Mouse (Mus musculus): ENCODE results near the gene Rft1.
A peak's percentile ranks its signal among the peaks of the same experiment; 100 is the strongest.
"Not testable (repeated sequence)": the region's sequence is repeated elsewhere in the genome, so short reads cannot be mapped to it uniquely, and the experiment has no call there.

The Rft1 gene

GRCm38 (mm10) chr14:30682131-30682530 lies 28.0 kb downstream of the Rft1 start:
- no peak for DNase-seq

- no peak for DNase-seq
Measured at GRCm38 (mm10) chr14:30690685-30691084, 36.5 kb downstream of the Rft1 start.

GRCm38 (mm10) chr14:30692439-30692838 lies 38.3 kb downstream of the Rft1 start:
- DNase-seq, result no peak

- no peak for DNase-seq
Measured at GRCm38 (mm10) chr14:30694786-30695185, 40.6 kb downstream of the Rft1 start.

- DNase-seq, result peak; percentile 85
Measured at GRCm38 (mm10) chr14:30695609-30696008, 41.4 kb downstream of the Rft1 start.

GRCm38 (mm10) chr14:30697407-30698052 lies 43.4 kb downstream of the Rft1 start:
- DNase-seq, result no peak

GRCm38 (mm10) chr14:30699656-30700055 lies 45.5 kb downstream of the Rft1 start:
- no peak for DNase-seq

- DNase-seq, result no peak
Measured at GRCm38 (mm10) chr14:30702512-30702911, 48.4 kb downstream of the Rft1 start.

GRCm38 (mm10) chr14:30703079-30703478 lies 48.9 kb downstream of the Rft1 start:
- no peak for DNase-seq

GRCm38 (mm10) chr14:30704098-30704855 lies 50.1 kb downstream of the Rft1 start:
- DNase-seq, result no peak

- no peak for DNase-seq
Measured at GRCm38 (mm10) chr14:30711892-30712291, 57.7 kb downstream of the Rft1 start.

- DNase-seq, result no peak
Measured at GRCm38 (mm10) chr14:30713769-30714168, 59.6 kb downstream of the Rft1 start.

GRCm38 (mm10) chr14:30714799-30715617 lies 60.8 kb downstream of the Rft1 start, which contains the start of gene Sfmbt1:
Gene Sfmbt1 (plus strand): TSS chr14:30714849.
- DNase-seq, result no peak

GRCm38 (mm10) chr14:30715618-30716050 lies 61.5 kb downstream of the Rft1 start:
- peak; percentile 82 for DNase-seq

GRCm38 (mm10) chr14:30716051-30716952 lies 62.1 kb downstream of the Rft1 start:
- DNase-seq, result peak; percentile 73

- DNase-seq, result no peak
Measured at GRCm38 (mm10) chr14:30716953-30717285, 62.8 kb downstream of the Rft1 start.

- DNase-seq, result not testable (repeated sequence)
Measured at GRCm38 (mm10) chr14:30718696-30719095, 64.5 kb downstream of the Rft1 start.

GRCm38 (mm10) chr14:30719514-30719913 lies 65.4 kb downstream of the Rft1 start:
- DNase-seq, result no peak

GRCm38 (mm10) chr14:30721850-30722249 lies 67.7 kb downstream of the Rft1 start:
- no peak for DNase-seq

GRCm38 (mm10) chr14:30722406-30722805 lies 68.2 kb downstream of the Rft1 start:
- no peak for DNase-seq

- DNase-seq, result no peak
Measured at GRCm38 (mm10) chr14:30731896-30732295, 77.7 kb downstream of the Rft1 start.

- DNase-seq, result no peak
Measured at GRCm38 (mm10) chr14:30734665-30735064, 80.5 kb downstream of the Rft1 start.
